Mouse (Mus musculus) intestine, embryonic 16.5 days (tissue): ENCODE measurements around the gene Amot. TPM values are rescaled to one million over a fixed set of nuclear protein-coding genes. Genes with fewer than 3 reads are reported as not detected.

Source experiments
- ATAC-seq: fragments of 200-750 bp; cut with Nextera tagmentation; 2 replicates; pipeline ENCODE4 v1.8.0; 2017; ENCODE audit warnings: moderate TSS enrichment, moderate library complexity
- H3K27ac ChIP-seq: fragments of 300-500 bp; sonication (generic); 2 replicates; pipeline ENCODE4 v1.5.1; 2014; ENCODE audit warnings: mild to moderate bottlenecking, low read length
- H3K27me3 ChIP-seq: fragments of 300-500 bp; sonication (generic); replicated peaks from 2 replicates; pipeline ENCODE4 v1.6.1; 2014; ENCODE audit warnings: low read length, control low read depth, mixed read lengths; ENCODE audit not compliant: control insufficient read depth, insufficient read depth
- H3K36me3 ChIP-seq: fragments of 300-500 bp; sonication (generic); 2 replicates; pipeline ENCODE4 v1.6.1; 2014; ENCODE audit warnings: low read length, control low read depth; ENCODE audit not compliant: control insufficient read depth, insufficient read depth
- H3K4me1 ChIP-seq: fragments of 300-500 bp; sonication (generic); 2 replicates; pipeline ENCODE4 v1.6.1; 2014; ENCODE audit warnings: low read length, control low read depth, mixed read lengths; ENCODE audit not compliant: control insufficient read depth, insufficient read depth
- H3K4me2 ChIP-seq: fragments of 300-500 bp; sonication (generic); 2 replicates; pipeline ENCODE4 v1.6.1; 2014; ENCODE audit warnings: low read depth, low read length, control low read depth
- H3K4me3 ChIP-seq: fragments of 300-500 bp; sonication (generic); 2 replicates; pipeline ENCODE4 v1.5.1; 2014; ENCODE audit warnings: mild to moderate bottlenecking, low read length
- H3K9ac ChIP-seq: fragments of 300-500 bp; sonication (generic); 2 replicates; pipeline ENCODE4 v1.6.1; 2014; ENCODE audit warnings: low read depth, low read length
- H3K9me3 ChIP-seq: fragments of 300-500 bp; sonication (generic); 2 replicates; pipeline ENCODE4 v1.6.1; 2016; ENCODE audit warnings: low read length, control low read depth; ENCODE audit not compliant: control insufficient read depth
- WGBS: fragments of 180-500 bp; shearing (Covaris S2); extraction: QIAGEN DNeasy Blood & Tissue Kit; methylation state at CpG from one replicate; pipeline ENCODE4 v1.1.7; 2014; 5-methylcytosine and 5-hydroxymethylcytosine counted together
- polyA plus RNA-seq: library from polyadenylated mRNA; unstranded; fragments of >200 nt; fragmentation: Nextera tagmentation; extraction: Ambion mirVana; gene quantifications from 2 replicates; pipeline ENCODE4 v1.2.1, GENCODE M21; 2015

The Amot gene
- polyA plus RNA-seq, result 14.2 and 15.4 TPM in 2 replicates

DNA sequence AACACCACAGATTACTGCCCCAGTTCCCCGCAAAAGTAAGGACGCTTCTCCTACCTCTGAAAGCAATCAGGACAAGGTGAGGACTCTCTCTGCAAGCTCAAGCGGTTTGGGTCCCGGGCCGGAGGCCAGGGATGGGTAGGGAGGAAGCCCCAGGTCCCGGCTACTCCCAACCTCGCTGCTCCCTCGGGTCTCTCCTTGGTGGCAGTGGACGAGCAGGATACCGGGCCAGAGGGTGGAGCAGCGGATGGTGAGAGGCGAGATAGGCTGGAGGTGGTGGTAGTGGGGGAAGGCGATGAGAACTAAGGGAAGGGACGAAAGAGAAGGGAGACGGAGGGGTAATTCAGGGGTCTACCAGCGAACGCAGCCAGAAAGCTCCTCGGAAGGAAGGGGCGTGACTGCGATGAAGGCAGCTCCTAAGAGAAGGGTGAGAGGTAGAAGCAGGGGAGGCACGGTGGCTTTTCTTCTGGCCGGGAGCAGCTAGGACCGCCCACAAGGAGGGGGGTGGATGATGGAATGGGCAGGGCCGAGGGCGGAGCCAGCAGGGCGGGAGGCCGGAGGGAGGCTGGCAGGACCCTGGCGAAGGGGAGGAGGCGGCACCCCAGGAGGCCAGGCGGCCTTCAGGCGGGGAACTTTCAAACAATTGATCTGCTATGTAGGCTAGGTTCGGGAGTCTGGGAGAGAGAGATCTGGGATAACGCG is at the start of gene Amot:
Gene Amot (minus strand): TSS at position 465 of the 699 bp plus-strand sequence.
- Histone ChIP-seq H3K4me3 (peak within 1 kb of the TSS; percentile 58), H3K36me3 (no peaks in the 10 kb centered on the region), H3K27ac (peak within 1 kb of the TSS; percentile 54), H3K4me2 (peak within 1 kb of the TSS; percentile 55), H3K4me1 (no peaks in the 10 kb centered on the region), H3K9me3 (no peaks in the 10 kb centered on the region), H3K9ac (peak within 1 kb of the TSS; percentile 68), H3K27me3 (no peaks in the 10 kb centered on the region)
- ATAC-seq, result peak; percentile 95
- whole genome bisulfite sequencing, result 14% methylated on average over 34 of the region's 34 CpGs

DNA sequence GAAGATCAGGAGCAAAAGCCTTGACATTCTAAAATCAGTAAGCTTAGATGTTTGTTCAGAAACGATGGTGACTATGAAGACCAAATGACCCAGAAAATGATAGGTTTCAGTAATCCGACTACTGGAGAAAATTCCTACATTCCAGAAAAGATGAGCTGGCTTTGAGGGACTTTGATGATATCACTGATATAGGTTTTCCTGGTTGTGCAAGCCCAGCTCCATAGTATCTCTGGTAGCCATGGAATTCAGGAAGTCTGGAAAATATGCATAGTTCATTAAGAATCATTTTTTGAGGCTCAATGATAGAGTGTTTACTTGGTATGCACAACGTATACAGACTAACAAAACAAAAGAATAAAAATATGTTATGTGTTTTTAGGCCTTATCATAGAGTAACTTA is 40.1 kb upstream of the Amot start:
- Histone ChIP-seq H3K27me3 (no peaks in the 10 kb centered on the region), H3K4me2 (no peak overlapping the region), H3K36me3 (no peaks in the 10 kb centered on the region), H3K9me3 (no peaks in the 10 kb centered on the region), H3K9ac (no peak overlapping the region), H3K4me3 (no peak overlapping the region), H3K4me1 (no peaks in the 10 kb centered on the region), H3K27ac (no peak overlapping the region)
- 79% methylated on average over 3 of the region's 3 CpGs for WGBS
- ATAC-seq, result no peak

DNA sequence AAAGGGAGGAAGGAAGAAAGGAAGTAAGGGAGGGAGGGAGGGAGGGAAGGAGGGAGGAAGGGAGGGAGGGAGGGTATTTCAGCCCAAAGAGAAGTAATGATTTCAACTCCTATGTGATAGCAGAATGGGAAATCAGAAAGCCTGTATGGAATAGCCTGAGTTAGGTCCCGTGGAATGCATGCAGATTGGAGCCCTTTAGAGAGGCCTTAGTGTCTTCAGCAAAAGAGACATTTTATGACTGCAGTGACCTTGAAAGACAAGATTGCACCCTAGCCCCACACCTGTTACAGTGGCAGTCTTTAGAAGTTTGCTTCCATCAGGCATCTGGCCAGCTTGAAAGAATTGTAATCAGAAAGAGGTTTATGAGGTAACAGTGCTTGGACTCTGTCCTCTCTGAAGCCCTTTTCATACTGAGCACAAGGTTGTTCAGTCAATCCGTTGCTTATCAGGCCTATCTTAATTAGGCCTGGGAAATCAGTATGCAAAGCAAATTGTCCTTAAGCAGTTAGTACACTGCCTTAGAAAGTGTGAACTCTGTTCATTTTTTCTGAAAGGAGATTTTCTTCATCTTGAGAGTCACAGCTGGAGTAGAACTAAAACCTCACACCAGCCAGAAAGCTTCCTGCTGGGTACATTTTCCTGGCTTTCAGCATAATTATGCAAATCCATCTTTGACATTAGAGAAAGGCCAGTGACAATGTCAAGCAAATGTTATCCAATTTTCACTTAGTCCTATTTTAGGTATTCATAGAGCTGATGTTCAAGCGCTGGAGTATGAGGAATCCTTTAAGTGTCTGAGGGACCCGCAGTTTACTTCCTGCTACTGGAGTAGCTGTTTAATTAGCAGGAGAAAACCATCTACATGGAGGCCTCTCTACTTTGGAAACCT is 38.9 kb upstream of the Amot start:
- peak; percentile 99 for ATAC-seq
- Histone ChIP-seq H3K4me1 (no peaks in the 10 kb centered on the region), H3K27ac (peak overlapping the region; percentile 54), H3K9me3 (no peaks in the 10 kb centered on the region), H3K27me3 (no peaks in the 10 kb centered on the region), H3K4me2 (no peak overlapping the region), H3K4me3 (no peak overlapping the region), H3K9ac (no peak overlapping the region), H3K36me3 (no peaks in the 10 kb centered on the region)
- WGBS, result 56% methylated on average over 4 of the region's 4 CpGs

DNA sequence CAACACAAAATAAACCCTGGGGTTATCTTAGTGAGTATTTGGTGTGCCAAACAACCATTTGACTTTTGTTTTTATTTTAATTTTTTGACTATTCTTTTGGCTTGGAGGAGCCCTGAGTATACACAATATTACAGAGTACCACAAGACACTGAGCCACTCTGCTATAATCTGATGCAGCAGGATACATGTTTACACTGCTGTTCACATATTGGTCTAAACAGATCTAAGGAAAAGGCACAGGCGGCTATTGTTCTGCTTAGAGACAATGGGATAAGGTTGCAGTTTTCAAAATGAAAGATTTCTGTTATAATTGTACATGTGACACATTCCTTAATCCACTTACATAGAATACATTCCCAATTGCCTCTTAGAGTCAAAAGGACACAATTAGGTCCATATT is 36.1 kb upstream of the Amot start:
- H3K9ac ChIP-seq, result no peak overlapping the region
- H3K4me2 ChIP-seq, result no peak overlapping the region
- 86% methylated on average over 1 of the region's 1 CpGs for WGBS

DNA sequence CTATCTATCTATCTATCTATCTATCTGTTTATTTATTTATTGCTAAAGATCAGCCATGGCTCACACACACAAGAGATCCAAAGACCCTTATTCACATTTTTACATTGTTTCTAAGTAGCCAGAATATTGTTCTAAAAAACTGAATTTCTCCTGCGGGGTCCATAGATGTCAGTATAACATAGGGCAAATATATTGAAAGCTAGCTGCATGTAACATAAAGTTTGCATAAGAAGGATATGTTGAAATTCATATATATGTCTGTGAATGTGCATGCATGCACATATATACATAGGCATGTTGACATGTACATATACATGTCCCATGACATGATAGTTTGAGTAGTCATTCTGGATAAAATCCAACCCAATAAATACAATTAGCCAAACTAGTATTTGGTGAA is 35.3 kb upstream of the Amot start:
- H3K4me3 ChIP-seq, result no peak overlapping the region
- H3K9me3 ChIP-seq, result no peaks in the 10 kb centered on the region
- no peak for ATAC-seq
- 84% methylated on average over 1 of the region's 1 CpGs for WGBS
- H3K9ac ChIP-seq, result no peak overlapping the region
- no peaks in the 10 kb centered on the region for H3K36me3 ChIP-seq
- no peaks in the 10 kb centered on the region for H3K4me1 ChIP-seq
- no peaks in the 10 kb centered on the region for H3K27me3 ChIP-seq
- no peak overlapping the region for H3K27ac ChIP-seq
- H3K4me2 ChIP-seq, result no peak overlapping the region

More for the DNA sequence above, 36.1 kb upstream of the Amot start:
- Histone ChIP-seq H3K4me3 (no peak overlapping the region), H3K36me3 (no peaks in the 10 kb centered on the region), H3K4me1 (no peaks in the 10 kb centered on the region), H3K9me3 (no peaks in the 10 kb centered on the region), H3K27me3 (no peaks in the 10 kb centered on the region), H3K27ac (no peak overlapping the region)
- ATAC-seq, result no peak

DNA sequence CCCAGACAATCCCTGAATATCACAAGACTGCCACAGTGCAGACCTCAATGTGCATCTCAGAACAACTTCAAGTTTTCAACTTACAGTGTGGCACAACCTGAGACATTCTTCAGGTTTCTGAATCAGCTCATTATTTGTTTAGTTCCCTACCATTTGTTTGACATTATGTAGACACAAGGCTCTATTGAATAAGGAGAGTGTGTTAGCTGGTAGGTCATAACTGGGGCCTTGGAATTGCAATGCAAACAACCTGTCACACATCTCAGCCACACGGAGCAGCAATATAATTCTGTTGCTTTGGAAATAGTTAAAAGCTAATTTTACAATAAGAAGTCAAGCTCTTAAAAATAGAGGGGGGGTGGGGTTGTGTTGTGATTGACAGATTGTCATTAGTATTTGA is 24.6 kb upstream of the Amot start:
- no peak overlapping the region for H3K27ac ChIP-seq
- no peaks in the 10 kb centered on the region for H3K4me1 ChIP-seq
- H3K9ac ChIP-seq, result no peak overlapping the region
- H3K9me3 ChIP-seq, result no peaks in the 10 kb centered on the region
- 43% methylated on average over 1 of the region's 1 CpGs for WGBS
- no peaks in the 10 kb centered on the region for H3K36me3 ChIP-seq
- no peak for ATAC-seq
- H3K27me3 ChIP-seq, result no peaks in the 10 kb centered on the region
- H3K4me2 ChIP-seq, result no peak overlapping the region
- no peak overlapping the region for H3K4me3 ChIP-seq

DNA sequence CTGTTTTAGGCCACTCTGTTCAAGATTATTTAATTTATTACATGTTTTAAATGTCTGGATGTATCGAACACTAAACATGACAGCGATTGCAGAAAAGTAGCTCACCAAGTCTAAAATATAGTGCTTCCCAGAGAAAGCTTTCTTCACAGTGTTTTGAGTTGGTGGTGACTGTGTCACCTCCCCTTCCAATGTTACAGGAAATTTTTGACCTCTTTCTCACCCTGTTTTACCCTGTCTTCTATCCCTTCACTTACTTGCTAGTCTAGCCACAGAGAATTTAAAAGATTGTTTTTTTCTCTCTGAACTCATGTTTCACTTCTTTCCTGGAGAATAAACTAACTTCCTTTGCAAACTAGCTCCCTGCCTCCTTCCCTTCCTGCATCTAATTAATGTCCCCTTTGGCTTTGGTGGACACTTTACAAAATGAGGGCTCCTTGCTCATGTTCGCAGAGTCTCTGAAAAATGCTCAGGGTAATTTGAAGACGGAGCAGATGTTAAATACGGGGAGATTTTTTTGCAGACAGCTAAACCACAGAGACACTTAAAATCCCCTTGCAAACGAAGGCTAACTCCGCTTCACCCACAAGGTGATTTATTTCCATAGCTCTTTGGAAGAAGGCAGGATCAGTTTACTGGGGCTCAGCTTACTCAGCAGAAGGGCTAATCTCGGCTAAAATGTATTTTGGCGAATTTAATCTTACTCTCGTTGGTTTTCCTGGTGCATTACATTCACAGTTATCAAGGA is 11.5 kb upstream of the Amot start:
- Histone ChIP-seq H3K4me1 (no peaks in the 10 kb centered on the region), H3K27me3 (no peaks in the 10 kb centered on the region), H3K4me2 (no peak overlapping the region), H3K27ac (no peak overlapping the region), H3K9ac (no peak overlapping the region), H3K9me3 (no peaks in the 10 kb centered on the region), H3K4me3 (no peak overlapping the region), H3K36me3 (no peaks in the 10 kb centered on the region)
- no peak for ATAC-seq
- 48% methylated on average over 10 of the region's 10 CpGs for WGBS

DNA sequence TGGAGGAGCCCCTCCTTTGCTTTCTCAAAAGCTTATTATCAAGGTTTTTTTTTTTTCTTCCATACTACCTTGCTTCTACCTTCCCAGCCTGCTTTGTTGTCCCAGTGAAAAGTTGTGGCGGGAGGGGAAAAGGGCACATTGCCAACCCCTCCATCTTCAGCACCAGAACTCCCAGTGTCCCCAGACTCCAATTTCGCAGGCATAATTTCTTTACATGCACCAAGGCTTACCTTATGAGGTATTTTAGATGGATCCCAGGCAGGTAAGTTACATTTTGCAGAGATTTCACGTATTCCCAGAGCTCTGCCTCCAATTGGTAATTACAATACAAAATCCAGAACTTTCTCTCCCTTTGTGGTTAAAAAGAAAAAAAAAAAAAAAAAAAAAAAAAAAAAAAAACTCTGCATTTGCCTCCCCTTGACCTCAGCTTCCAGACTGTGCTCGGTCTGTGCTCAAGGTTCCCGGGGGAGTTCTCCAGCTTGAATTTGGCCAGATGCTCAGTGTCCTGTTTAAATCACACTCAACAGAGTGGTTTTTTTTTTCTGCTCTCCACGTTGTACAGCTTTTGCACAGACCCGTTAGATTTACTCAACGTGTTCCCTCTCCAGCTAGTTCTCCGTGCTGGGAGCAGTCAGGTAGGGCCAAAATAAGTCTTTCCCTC is 10.6 kb upstream of the Amot start:
- H3K4me1 ChIP-seq, result no peaks in the 10 kb centered on the region
- H3K36me3 ChIP-seq, result no peaks in the 10 kb centered on the region
- no peak overlapping the region for H3K4me2 ChIP-seq
- 52% methylated on average over 9 of the region's 9 CpGs for WGBS
- H3K27ac ChIP-seq, result no peak overlapping the region
- ATAC-seq, result no peak
- no peak overlapping the region for H3K4me3 ChIP-seq
- H3K27me3 ChIP-seq, result no peaks in the 10 kb centered on the region
- H3K9ac ChIP-seq, result no peak overlapping the region
- no peaks in the 10 kb centered on the region for H3K9me3 ChIP-seq

DNA sequence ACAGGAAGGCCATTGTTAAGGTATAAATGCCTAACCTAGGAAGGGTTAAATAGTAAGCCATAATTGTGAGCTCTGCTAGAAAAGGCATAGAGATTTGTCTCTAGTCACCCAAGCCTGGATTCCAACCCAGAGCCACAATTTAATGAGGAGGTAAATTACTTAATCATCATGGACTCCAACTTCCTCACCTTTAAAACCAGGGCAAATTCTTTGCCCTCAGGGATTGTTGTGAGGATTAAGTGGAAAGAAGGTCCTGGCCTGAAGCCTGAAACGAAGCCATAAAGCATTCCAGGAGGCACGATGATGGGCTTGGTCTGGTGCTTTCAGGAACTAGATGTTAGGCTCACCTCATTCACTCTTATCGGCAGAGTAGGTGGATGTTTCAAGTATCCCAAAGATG is 5.7 kb upstream of the Amot start:
- WGBS, result 60% methylated on average over 3 of the region's 3 CpGs
- Histone ChIP-seq H3K27ac (no peak overlapping the region), H3K9me3 (no peaks in the 10 kb centered on the region), H3K4me3 (no peak overlapping the region), H3K9ac (no peak overlapping the region), H3K4me1 (no peaks in the 10 kb centered on the region), H3K27me3 (no peaks in the 10 kb centered on the region), H3K36me3 (no peaks in the 10 kb centered on the region), H3K4me2 (no peak overlapping the region)
- no peak for ATAC-seq
